Mouse (Mus musculus): ENCODE results near the gene Olfr495.

Gene Olfr495

DNA sequence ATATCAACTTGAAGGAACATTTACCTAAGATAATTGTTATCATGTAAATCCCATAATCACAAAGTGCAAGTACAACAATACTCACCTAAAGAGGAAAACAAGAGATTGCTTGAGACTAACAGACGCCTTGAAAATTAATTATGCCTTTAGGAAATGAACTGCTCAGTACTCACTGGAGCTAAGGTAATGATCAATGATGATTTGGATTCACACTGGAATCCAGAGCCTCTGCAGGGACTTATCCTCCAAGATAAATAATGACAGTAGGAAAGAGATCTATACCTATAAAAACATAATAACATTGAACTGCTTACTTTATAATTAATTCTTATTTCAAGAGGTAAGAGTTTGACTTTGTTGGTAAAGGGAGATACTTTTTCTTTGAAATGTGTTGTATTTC, at the start of gene Olfr495:
Olfr495 (plus strand) TSS at position 301 of the 400 bp plus-strand sequence.
- DNase-seq (ENCODE audit: low read depth in 1 of 2, low spot score in 2 of 2): no peak

DNA sequence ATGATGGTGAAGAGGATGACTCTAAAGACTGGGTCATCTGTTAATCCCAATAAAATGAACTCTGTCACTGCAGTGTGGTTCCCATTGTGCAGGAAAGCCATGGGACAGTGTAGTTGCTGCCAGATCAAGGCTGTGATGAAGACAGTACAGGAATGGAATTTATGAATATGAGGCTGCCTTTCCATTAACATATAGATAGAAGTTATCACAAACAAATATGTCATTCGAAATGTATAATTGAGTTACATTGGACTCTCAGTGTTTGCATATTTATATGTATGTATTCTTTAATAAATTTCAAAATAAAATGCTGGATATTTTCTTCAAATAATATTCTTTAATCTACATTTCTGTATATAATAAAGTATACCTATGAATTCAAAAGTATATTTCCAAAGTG, 46.1 kb upstream of the Olfr495 start, which contains the start of gene Olfr493:
Olfr493 (minus strand) TSS at position 101 of the 400 bp plus-strand sequence.
- no peak for DNase-seq (ENCODE audit: low read depth in 1 of 2, low spot score in 2 of 2)

DNA sequence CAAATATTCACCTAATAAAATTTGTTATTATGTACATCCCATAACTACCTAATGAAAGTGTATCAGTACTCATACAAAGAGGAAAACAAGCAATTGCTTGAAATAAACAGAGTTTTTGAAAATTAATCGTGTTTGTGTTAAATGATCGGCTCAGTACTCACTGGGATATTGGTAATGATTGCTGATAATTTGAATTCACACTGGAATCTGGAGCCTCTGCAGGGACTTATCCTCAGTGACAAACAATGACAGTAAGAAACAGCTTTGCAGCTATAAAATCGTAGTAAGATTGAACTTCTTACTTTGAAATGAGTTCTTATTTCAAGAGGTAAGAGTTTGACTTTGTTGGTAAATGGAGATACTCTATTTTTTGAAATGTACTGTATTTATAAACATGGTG, 27.9 kb upstream of the Olfr495 start, which contains the start of gene Olfr494:
Olfr494 (plus strand) TSS at position 301 of the 400 bp plus-strand sequence.
- DNase-seq (ENCODE audit: low read depth in 1 of 2, low spot score in 2 of 2): no peak

DNA sequence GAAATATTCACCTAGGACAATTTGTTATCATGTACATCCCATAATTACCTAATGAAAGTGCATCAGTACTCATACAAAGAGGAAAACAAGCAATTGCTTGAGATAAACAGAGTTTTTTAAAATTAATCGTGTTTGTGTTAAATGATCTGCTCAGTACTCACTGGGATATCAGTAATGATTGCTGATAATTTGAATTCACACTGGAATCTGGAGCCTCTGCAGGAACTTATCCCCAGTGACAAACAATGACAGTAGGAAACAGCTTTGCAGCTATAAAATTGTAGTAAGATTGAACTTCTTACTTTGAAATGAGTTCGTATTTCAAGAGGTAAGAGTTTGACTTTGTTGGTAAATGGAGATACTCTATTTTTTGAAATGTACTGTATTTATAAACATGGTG, 27.2 kb downstream of the Olfr495 start, which contains the start of gene Olfr497:
Olfr497 (plus strand) TSS at position 301 of the 400 bp plus-strand sequence.
- no peak for DNase-seq (ENCODE audit: low read depth in 1 of 2, low spot score in 2 of 2)

Measured in monocyte, adult 2 months (primary cell).